Mouse (Mus musculus) stomach, postnatal 0 days (tissue): ENCODE results near the gene Acer2.

Source experiments
- CTCF ChIP-seq: IDR thresholded peaks from 2 replicates; pipeline ENCODE4 v1.5.1; 2016; ENCODE audit warnings: antibody characterized with exemption, low read depth, mild to moderate bottlenecking, moderate library complexity
- EP300 ChIP-seq: optimal IDR thresholded peaks from 2 replicates; pipeline ENCODE3; 2016; ENCODE audit warnings: antibody characterized with exemption

DNA sequence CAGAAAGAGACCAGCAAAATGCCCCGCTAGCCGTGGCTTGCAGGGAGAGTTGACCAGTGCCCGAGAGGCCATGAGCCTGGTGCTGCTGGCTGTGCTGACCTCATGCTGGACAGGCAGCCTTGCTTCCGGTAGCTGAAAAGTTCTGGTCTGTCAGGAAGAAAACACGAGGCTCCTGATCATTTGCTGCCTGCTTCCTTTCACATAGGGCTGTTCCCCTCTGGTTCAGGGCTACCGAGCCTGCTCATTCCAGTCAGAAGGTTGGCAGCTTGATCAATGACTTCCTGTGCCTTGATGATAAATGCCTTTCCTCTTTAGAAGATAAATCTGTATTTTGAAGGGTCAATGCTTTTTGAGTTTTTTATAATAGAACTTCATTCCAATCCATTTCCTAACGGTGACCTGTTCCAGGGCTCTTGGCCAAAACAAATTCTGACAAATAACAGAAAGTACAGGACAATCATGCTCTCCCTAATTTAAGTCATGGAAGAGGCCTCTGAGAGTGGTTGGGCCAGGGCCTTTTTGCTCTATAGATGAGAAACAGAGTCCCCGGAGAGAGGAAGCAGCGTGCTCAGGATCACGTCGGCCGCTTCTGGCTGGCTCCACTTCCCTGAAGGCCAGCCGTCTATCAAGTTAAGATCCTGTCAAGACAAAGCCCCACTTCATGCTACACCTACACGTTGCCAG is 24.7 kb downstream of the Acer2 start:
- no peak for TF ChIP-seq CTCF
- TF ChIP-seq EP300, result no peak
